Mouse (Mus musculus) forebrain, embryonic 12.5 days (tissue): ENCODE results near the gene Wdr45. TPM values are rescaled to one million over a fixed set of nuclear protein-coding genes. Genes with fewer than 3 reads are reported as not detected.

Experiments used
- ATAC-seq: fragments of 200-750 bp; cut with Nextera tagmentation; 2 replicates; pipeline ENCODE4 v1.8.0; 2017; ENCODE audit warnings: moderate TSS enrichment; ENCODE audit not compliant: low FRiP score
- H3K27ac ChIP-seq: fragments of 300-500 bp; sonication (generic); 2 replicates; pipeline ENCODE4 v1.5.1; 2016; ENCODE audit warnings: mild to moderate bottlenecking
- H3K27me3 ChIP-seq: fragments of 300-500 bp; sonication (generic); 2 replicates; pipeline ENCODE4 v1.6.1; 2016; ENCODE audit warnings: mild to moderate bottlenecking
- H3K36me3 ChIP-seq: fragments of 300-500 bp; sonication (generic); replicated peaks from 2 replicates; pipeline ENCODE4 v1.6.1; 2016; ENCODE audit warnings: mild to moderate bottlenecking
- H3K4me1 ChIP-seq: fragments of 300-500 bp; sonication (generic); 2 replicates; pipeline ENCODE4 v1.6.1; 2016
- H3K4me2 ChIP-seq: fragments of 300-500 bp; sonication (generic); 2 replicates; pipeline ENCODE4 v1.6.1; 2016; ENCODE audit warnings: mild to moderate bottlenecking, moderate library complexity
- H3K4me3 ChIP-seq: fragments of 300-500 bp; sonication (generic); replicated peaks from 2 replicates; pipeline ENCODE4 v1.5.1; 2016; ENCODE audit warnings: mild to moderate bottlenecking
- H3K9ac ChIP-seq: fragments of 300-500 bp; sonication (generic); 2 replicates; pipeline ENCODE4 v1.6.1; 2016; ENCODE audit warnings: mild to moderate bottlenecking
- H3K9me3 ChIP-seq: fragments of 300-500 bp; sonication (generic); 2 replicates; pipeline ENCODE4 v1.6.1; 2016
- WGBS: fragments of 180-500 bp; shearing (Covaris S2); methylation state at CpG from one replicate; pipeline ENCODE4 v1.1.7; 2016; 5-methylcytosine and 5-hydroxymethylcytosine counted together
- polyA plus RNA-seq: library from polyadenylated mRNA; unstranded; fragments of >200 nt; fragmentation: Nextera tagmentation; extraction: Ambion mirVana; gene quantifications from 2 replicates; pipeline ENCODE4 v1.2.1, GENCODE M21; 2016

The Wdr45 gene
- polyA plus RNA-seq, 1 experiment from 2014 or later, result 21.1 TPM

GRCm38 (mm10) chrX:7775501-7776205 lies 61.5 kb downstream of the Wdr45 start:
- ATAC-seq, result no peak
- 72% methylated on average over 9 of the region's 9 CpGs for WGBS

GRCm38 (mm10) chrX:7776329-7777082 lies 62.4 kb downstream of the Wdr45 start:
- Histone ChIP-seq H3K9me3 (no peaks in the 10 kb centered on the region), H3K27ac (no peak overlapping the region), H3K9ac (no peak overlapping the region), H3K4me1 (no peaks in the 10 kb centered on the region), H3K36me3 (no peaks in the 10 kb centered on the region; the same call in none of the 2 replicates), H3K4me2 (no peak overlapping the region), H3K4me3 (no peak overlapping the region), H3K27me3 (no peaks in the 10 kb centered on the region)
- WGBS, result 49% methylated on average over 8 of the region's 8 CpGs
- ATAC-seq, result peak; percentile 64; the same call in 1 of the 2 replicates

More at GRCm38 (mm10) chrX:7775501-7776205, 61.5 kb downstream of the Wdr45 start:
- Histone ChIP-seq H3K9ac (no peak overlapping the region), H3K4me2 (no peak overlapping the region), H3K36me3 (peaks cover 3% of the 10 kb centered on the region), H3K27ac (no peak overlapping the region), H3K4me3 (no peak overlapping the region), H3K9me3 (no peaks in the 10 kb centered on the region), H3K27me3 (no peaks in the 10 kb centered on the region), H3K4me1 (no peaks in the 10 kb centered on the region)

Other genes starting within 250 kb of the Wdr45 start
- 0.26 TPM in 1 of 2 replicates, not detected in the other for gene Foxp3, start 140.7 kb upstream of the Wdr45 start, polyA plus RNA-seq
- gene Ppp1r3f, start 140.1 kb upstream of the Wdr45 start, polyA plus RNA-seq, result 4.1 and 4.4 TPM in 2 replicates
- 35.4 and 36.5 TPM in 2 replicates for gene Ccdc22, start 108.8 kb upstream of the Wdr45 start, polyA plus RNA-seq
- gene Cacna1f, start 107.2 kb upstream of the Wdr45 start, polyA plus RNA-seq, result not detected in 2 replicates
- 42.0 and 44.8 TPM in 2 replicates for gene Syp, start 75.9 kb upstream of the Wdr45 start, polyA plus RNA-seq
- gene Prickle3, start 57.1 kb upstream of the Wdr45 start, polyA plus RNA-seq, result 2.0 and 2.6 TPM in 2 replicates
- 45.5 and 52.0 TPM in 2 replicates for gene Plp2, start 42.9 kb upstream of the Wdr45 start, polyA plus RNA-seq
- 0.09 and 0.19 TPM in 2 replicates for gene Magix, start 33.1 kb upstream of the Wdr45 start, polyA plus RNA-seq
- 45.6 and 53.4 TPM in 2 replicates for gene Gpkow, start 17.2 kb upstream of the Wdr45 start, polyA plus RNA-seq
- 0.66 TPM in 1 of 2 replicates, not detected in the other for gene Gm45208, start 7.9 kb downstream of the Wdr45 start, polyA plus RNA-seq
- gene Praf2, start 14.1 kb downstream of the Wdr45 start, polyA plus RNA-seq, result 79.5 and 84.7 TPM in 2 replicates
- 29.6 and 31.1 TPM in 2 replicates for gene Ccdc120, start 36.6 kb downstream of the Wdr45 start, polyA plus RNA-seq
- gene Tfe3, start 48.2 kb downstream of the Wdr45 start, polyA plus RNA-seq, result 27.9 and 30.3 TPM in 2 replicates
- gene Gripap1, start 75.4 kb downstream of the Wdr45 start, polyA plus RNA-seq, result 75.7 and 84.4 TPM in 2 replicates
- 0.95 and 1.5 TPM in 2 replicates for gene Kcnd1, start 108.0 kb downstream of the Wdr45 start, polyA plus RNA-seq
- 60.8 and 63.0 TPM in 2 replicates for gene Otud5, start 127.0 kb downstream of the Wdr45 start, polyA plus RNA-seq
- gene Pim2, start 163.9 kb downstream of the Wdr45 start, polyA plus RNA-seq, result 10.4 and 13.2 TPM in 2 replicates
- gene Slc35a2, start 169.7 kb downstream of the Wdr45 start, polyA plus RNA-seq, result 30.4 and 31.8 TPM in 2 replicates
- 169 and 181 TPM in 2 replicates for gene Pqbp1, start 184.9 kb downstream of the Wdr45 start, polyA plus RNA-seq
- 146 and 158 TPM in 2 replicates for gene Timm17b, start 185.0 kb downstream of the Wdr45 start, polyA plus RNA-seq
- not detected in 2 replicates for gene Gm10491, start 193.5 kb downstream of the Wdr45 start, polyA plus RNA-seq
- not detected in 2 replicates for gene Gm10490, start 195.2 kb downstream of the Wdr45 start, polyA plus RNA-seq
- gene Pcsk1n, start 205.5 kb downstream of the Wdr45 start, polyA plus RNA-seq, result 57.6 and 59.9 TPM in 2 replicates
- gene Eras, start 214.3 kb downstream of the Wdr45 start, polyA plus RNA-seq, result not detected in 2 replicates
- 81.5 and 85.6 TPM in 2 replicates for gene Hdac6, start 233.6 kb downstream of the Wdr45 start, polyA plus RNA-seq